Mouse (Mus musculus): ENCODE data around the gene Cul9. TPM values are rescaled to one million over a fixed set of nuclear protein-coding genes. Genes with fewer than 3 reads are reported as not detected.
A peak's percentile ranks its signal among the peaks of the same experiment; 100 is the strongest.
"Not testable (repeated sequence)": the region's sequence is repeated elsewhere in the genome, so short reads cannot be mapped to it uniquely, and the experiment has no call there.

Gene Cul9
- polyA plus RNA-seq, 1 experiment: 8.6 TPM

- no peak overlapping the region for H3K27ac ChIP-seq (ENCODE audit: insufficient read depth, low read length)
- H3K4me1 ChIP-seq (ENCODE audit: control insufficient read depth, insufficient read depth, low read length): peaks cover 9% of the 10 kb centered on the region
- TF ChIP-seq CTCF (IDR thresholded peaks at IDR 0.05; ENCODE audit: borderline replicate concordance, insufficient read depth, low read length) (no peak), POLR2A (IDR thresholded peaks at IDR 0.05; ENCODE audit: low read depth, low read length) (no peak)
- H3K4me3 ChIP-seq (ENCODE audit: insufficient read depth, low read length): no peak overlapping the region
Observed at GRCm38 (mm10) chr17:46519971-46520370, 26.2 kb downstream of the Cul9 start.

DNA sequence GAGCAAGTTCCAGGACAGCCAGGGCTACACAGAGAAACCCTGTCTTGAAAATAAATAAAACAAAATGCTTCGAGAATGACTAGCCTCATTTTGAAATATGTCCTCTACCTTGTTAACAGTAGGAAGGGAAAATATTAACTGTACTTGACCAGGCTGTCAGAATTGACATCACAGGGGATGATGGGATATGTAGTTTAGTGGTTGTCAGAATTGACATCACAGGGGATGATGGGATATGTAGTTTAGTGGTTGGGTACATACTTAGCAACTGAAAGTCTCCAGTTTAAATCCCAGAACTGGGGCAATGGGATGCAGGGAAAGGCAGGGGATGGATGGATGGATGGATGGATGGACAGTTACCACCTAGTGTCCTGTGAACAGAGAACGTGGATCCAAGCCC lies 32.9 kb downstream of the Cul9 start:
- H3K4me3 ChIP-seq (ENCODE audit: insufficient read depth, low read length): no peak overlapping the region
- no peaks in the 10 kb centered on the region for H3K4me1 ChIP-seq (ENCODE audit: control insufficient read depth, insufficient read depth, low read length)
- TF ChIP-seq POLR2A (IDR thresholded peaks at IDR 0.05; ENCODE audit: low read depth, low read length) (no peak), CTCF (IDR thresholded peaks at IDR 0.05; ENCODE audit: borderline replicate concordance, insufficient read depth, low read length) (no peak)
- no peak overlapping the region for H3K27ac ChIP-seq (ENCODE audit: insufficient read depth, low read length)

DNA sequence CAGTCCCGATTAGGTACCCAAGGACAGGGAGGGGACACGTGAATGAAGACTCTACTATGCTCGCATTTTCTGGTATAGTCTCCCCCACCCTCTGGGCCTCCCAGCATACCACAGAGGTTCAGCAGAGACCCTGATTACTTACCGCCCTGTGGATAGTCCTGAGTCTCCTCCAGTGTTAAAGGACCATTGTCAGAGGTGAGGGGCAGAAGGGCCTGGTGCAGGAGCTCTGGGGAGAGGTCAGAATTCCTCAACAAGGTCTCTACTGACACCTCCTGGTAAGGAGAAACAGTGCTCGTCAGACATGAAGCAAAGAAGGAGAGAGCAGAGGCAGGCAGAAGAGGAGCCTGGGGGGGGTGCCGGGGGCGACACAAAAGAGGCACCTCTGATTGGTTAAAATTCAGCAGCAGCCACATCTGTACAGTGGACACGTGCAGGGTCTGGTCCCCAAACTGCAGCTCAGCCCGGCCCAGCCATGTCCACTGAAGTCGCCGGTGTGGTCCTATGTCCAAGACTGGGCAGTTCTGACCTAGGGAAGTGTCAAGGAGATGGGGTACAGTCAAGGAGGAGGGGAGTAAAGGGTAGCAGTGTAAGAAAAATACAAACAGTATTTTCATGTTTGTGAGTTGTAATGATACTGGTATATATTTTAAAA lies 35.0 kb downstream of the Cul9 start:
- no peaks in the 10 kb centered on the region for H3K4me1 ChIP-seq (ENCODE audit: control insufficient read depth, insufficient read depth, low read length)
- TF ChIP-seq CTCF (IDR thresholded peaks at IDR 0.05; ENCODE audit: borderline replicate concordance, insufficient read depth, low read length) (no peak), POLR2A (IDR thresholded peaks at IDR 0.05; ENCODE audit: low read depth, low read length) (no peak)
- no peak overlapping the region for H3K27ac ChIP-seq (ENCODE audit: insufficient read depth, low read length)
- H3K4me3 ChIP-seq (ENCODE audit: insufficient read depth, low read length): no peak overlapping the region

- H3K4me1 ChIP-seq (ENCODE audit: control insufficient read depth, insufficient read depth, low read length): no peaks in the 10 kb centered on the region
- H3K27ac ChIP-seq (ENCODE audit: insufficient read depth, low read length): no peak overlapping the region
- no peak overlapping the region for H3K4me3 ChIP-seq (ENCODE audit: insufficient read depth, low read length)
- TF ChIP-seq CTCF (IDR thresholded peaks at IDR 0.05; ENCODE audit: borderline replicate concordance, insufficient read depth, low read length) (no peak), POLR2A (IDR thresholded peaks at IDR 0.05; ENCODE audit: low read depth, low read length) (no peak)
Observed at GRCm38 (mm10) chr17:46505617-46506016, 40.6 kb downstream of the Cul9 start.

DNA sequence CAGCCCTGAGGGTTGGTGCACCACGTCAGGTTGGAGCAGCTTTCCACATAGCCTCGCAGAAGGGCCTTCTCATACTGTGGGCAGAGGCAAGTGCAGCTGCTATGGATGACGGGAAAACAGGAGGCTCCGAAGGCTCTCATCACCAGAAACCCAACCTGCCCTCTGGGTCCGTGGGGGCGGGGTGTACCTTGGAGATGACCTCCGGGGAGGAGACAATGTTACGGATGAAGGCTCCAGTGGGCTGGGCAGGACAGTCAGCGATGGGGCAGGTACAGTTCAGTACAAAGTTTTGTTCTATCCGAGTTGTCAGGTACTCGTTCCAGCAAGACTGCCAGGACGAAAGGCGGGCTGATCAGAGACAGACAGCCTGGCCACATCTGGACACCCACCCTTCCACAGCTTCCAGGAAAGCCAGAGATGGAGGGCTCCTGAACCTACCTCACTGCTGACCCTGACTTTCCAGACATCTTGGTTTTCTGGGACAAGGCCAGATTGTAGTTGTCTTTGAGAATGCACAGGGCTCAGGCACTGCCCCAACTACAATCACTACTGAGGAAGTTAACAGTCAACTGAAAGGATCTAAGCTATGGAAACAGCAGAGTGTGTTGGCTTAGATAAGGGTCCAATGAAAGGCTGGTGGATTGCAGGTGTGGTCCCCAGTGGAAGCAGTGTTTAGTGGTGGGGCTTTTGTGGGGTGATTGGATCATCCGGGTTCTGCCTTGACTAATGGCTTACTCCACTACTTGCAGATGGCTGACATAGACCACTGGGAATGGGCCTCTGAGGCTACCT lies 42.1 kb downstream of the Cul9 start:
- TF ChIP-seq CTCF (IDR thresholded peaks at IDR 0.05; ENCODE audit: borderline replicate concordance, insufficient read depth, low read length) (no peak), POLR2A (IDR thresholded peaks at IDR 0.05; ENCODE audit: low read depth, low read length) (no peak)
- Histone ChIP-seq H3K4me3 (ENCODE audit: insufficient read depth, low read length) (no peak overlapping the region), H3K27ac (ENCODE audit: insufficient read depth, low read length) (no peak overlapping the region), H3K4me1 (ENCODE audit: control insufficient read depth, insufficient read depth, low read length) (no peaks in the 10 kb centered on the region)

DNA sequence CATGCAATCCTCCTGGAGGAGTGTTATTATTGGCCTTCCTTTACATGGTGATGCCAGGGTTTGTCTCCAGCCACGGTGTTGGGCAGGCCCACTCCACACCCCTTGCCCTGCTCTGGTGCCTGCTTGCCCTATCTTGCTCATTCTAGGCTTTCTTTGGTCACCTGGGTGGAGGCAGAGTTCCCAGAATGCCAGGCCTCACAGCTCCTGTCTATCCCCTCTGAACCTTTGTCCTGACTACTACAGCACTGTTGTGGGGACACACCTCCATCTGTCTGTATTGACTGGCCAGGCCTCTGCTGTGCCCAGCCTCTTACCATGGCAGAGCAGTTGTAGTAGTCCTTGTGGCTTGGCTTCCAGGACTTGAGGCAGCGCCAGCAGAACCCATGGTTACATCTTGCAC lies 43.4 kb downstream of the Cul9 start:
- peaks cover 6% of the 10 kb centered on the region for H3K4me1 ChIP-seq (ENCODE audit: control insufficient read depth, insufficient read depth, low read length)
- TF ChIP-seq CTCF (IDR thresholded peaks at IDR 0.05; ENCODE audit: borderline replicate concordance, insufficient read depth, low read length) (no peak), POLR2A (IDR thresholded peaks at IDR 0.05; ENCODE audit: low read depth, low read length) (no peak)
- H3K27ac ChIP-seq (ENCODE audit: insufficient read depth, low read length): no peak overlapping the region
- H3K4me3 ChIP-seq (ENCODE audit: insufficient read depth, low read length): no peak overlapping the region

- Histone ChIP-seq H3K4me1 (ENCODE audit: control insufficient read depth, insufficient read depth, low read length) (peaks cover 8% of the 10 kb centered on the region), H3K27ac (ENCODE audit: insufficient read depth, low read length) (no peak overlapping the region), H3K4me3 (ENCODE audit: insufficient read depth, low read length) (no peak overlapping the region)
- TF ChIP-seq CTCF (IDR thresholded peaks at IDR 0.05; ENCODE audit: borderline replicate concordance, insufficient read depth, low read length): no peak
- no peak for TF ChIP-seq POLR2A (IDR thresholded peaks at IDR 0.05; ENCODE audit: low read depth, low read length)
Observed at GRCm38 (mm10) chr17:46497956-46498355, 48.2 kb downstream of the Cul9 start.

GRCm38 (mm10) chr17:46496623-46497434 lies 49.4 kb downstream of the Cul9 start, which contains the start of gene Dnph1:
TSS of gene Dnph1 (plus strand) at chr17:46496711.
- Histone ChIP-seq H3K27ac (ENCODE audit: insufficient read depth, low read length) (no peak within 1 kb of the TSS), H3K4me3 (ENCODE audit: insufficient read depth, low read length) (peak within 1 kb of the TSS; percentile 77), H3K4me1 (ENCODE audit: control insufficient read depth, insufficient read depth, low read length) (peaks cover 8% of the 10 kb centered on the region)
- TF ChIP-seq POLR2A (IDR thresholded peaks at IDR 0.05; ENCODE audit: low read depth, low read length): peak; percentile 38
- TF ChIP-seq CTCF (IDR thresholded peaks at IDR 0.05; ENCODE audit: borderline replicate concordance, insufficient read depth, low read length): no peak

GRCm38 (mm10) chr17:46496081-46496480 lies 50.1 kb downstream of the Cul9 start:
- not testable (repeated sequence) for H3K27ac ChIP-seq (ENCODE audit: insufficient read depth, low read length); H3K4me1 ChIP-seq (ENCODE audit: control insufficient read depth, insufficient read depth, low read length); H3K4me3 ChIP-seq (ENCODE audit: insufficient read depth, low read length)
